Mouse (Mus musculus): Measurements from ENCODE around the gene Ppm1e. TPM values are rescaled to one million over a fixed set of nuclear protein-coding genes. Genes with fewer than 3 reads are reported as not detected.

The Ppm1e gene
- total RNA-seq, 2 experiments from 2014 or later, result 153 to 162 TPM

- DNase-seq (ENCODE audit: low spot score in 2 of 2), result no peak
- intact Hi-C loops (cut with DNase I), result no loop called here
Observed at GRCm38 (mm10) chr11:87227056-87227455, 131.8 kb downstream of the Ppm1e start.

DNA sequence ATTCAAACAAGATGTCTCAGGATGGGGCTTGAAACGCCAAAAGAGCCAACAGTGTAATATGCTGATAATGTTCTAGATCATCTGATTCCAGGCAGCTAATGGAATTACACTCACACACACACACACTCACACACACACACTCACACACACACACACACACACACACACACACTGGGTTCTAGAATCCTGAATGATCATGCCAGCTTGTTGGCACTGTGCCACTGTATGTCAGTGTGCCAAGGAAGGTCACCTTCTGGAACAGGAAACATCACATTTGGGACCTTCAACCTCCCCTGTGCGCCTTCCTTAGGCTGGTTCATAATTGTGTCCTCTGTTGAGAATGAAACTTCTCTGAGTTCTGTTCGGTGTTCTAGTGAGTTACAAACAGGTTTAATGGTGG, 136.1 kb downstream of the Ppm1e start:
- no peak for DNase-seq (ENCODE audit: low spot score in 2 of 2)
- intact Hi-C loops (cut with DNase I), result no loop called here

- no peak for DNase-seq (ENCODE audit: low spot score in 2 of 2)
- intact Hi-C loops (cut with DNase I), result loop anchor here (10.0 kb wide), 1 partner anchor 542 kb away; no protein-coding TSS in a partner anchor
Observed at GRCm38 (mm10) chr11:87212313-87212712, 146.5 kb downstream of the Ppm1e start.

Other genes starting within 250 kb of the Ppm1e start
- 10 to 100 TPM; 11.2 to 12.3 TPM for gene Ska2, start 249.8 kb downstream of the Ppm1e start, total RNA-seq (2021)
- gene Trim37, start 231.9 kb downstream of the Ppm1e start, total RNA-seq (2021), result 100 to 1,000 TPM; 233 to 239 TPM
- 1 to 10 TPM; 4.1 TPM for gene Rad51c, start 45.9 kb upstream of the Ppm1e start, total RNA-seq (2021)
- gene Tex14, start 46.0 kb upstream of the Ppm1e start, total RNA-seq (2021), result under 1 TPM; 0.25 to 0.32 TPM
- gene Gm11492, start 207.6 kb upstream of the Ppm1e start, total RNA-seq (2021), result not detected
- gene Sept4, start 209.9 kb upstream of the Ppm1e start, total RNA-seq (2021), result 100 to 1,000 TPM; 135 to 151 TPM
- gene Mtmr4, start 233.1 kb upstream of the Ppm1e start, total RNA-seq (2021), result 10 to 100 TPM; 90.6 to 95.2 TPM

Data from left cerebral cortex, postnatal 25 days (tissue).